ENCODE assay signal across 17 mouse cellular contexts in the genomic region with DNA sequence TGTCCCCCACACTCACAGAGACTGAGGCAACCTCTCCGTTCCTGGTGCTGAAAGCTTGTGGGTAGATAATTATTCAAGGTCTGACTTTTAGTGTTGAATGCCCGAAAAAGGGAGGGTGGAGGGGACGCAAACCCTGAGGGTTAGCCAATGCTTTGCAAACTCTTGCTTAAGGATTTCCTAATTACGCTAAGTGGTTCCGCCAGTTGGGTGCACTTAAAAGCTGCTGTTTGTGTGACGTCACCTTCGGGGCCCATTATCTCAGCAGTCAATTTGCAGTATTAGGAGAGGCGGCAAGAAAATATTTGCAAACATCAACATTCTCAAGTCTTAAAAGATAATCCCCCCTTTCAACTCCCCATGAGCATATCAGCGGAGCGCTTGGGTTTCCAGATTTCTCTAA.
DNase-seq lines count a peak whose midpoint lies in the region; ATAC-seq lines count a peak whose summit lies in the region.
"Had no signal": no experiment of that assay in that cellular context is flagged by ENCODE, and none has a peak within 500 bp of the region (broad histone marks: within the 10 kb centered on the region; RNA-seq: fewer than 3 reads in every experiment).

No protein-coding gene starts in this region.

- peak; percentile 36 for DNase-seq in embryo, embryonic 10 days (ENCODE audit: low spot score)
- DNase-seq in embryo, embryonic 10.5 days (ENCODE audit: low spot score), result no peak
- peak; percentile 74 for DNase-seq in midbrain, embryonic 11.5 days (ENCODE audit: low spot score, missing footprints)
- DNase-seq in midbrain, embryonic 10.5 days (ENCODE audit: low spot score), result no peak
- DNase-seq in lung, postnatal 10 days, result peak; percentile 50
- no peak for DNase-seq in liver
- DNase-seq in spleen, adult 12 weeks (ENCODE audit: low spot score), result no peak
- DNase-seq: adrenal gland, postnatal 10 days; cerebellum, adult 8-10 months; heart, adult 11 months; heart, postnatal 36 days; right cerebral cortex, postnatal 14 days; thymus, adult 2 months had no signal

- no peak overlapping the region for H3K4me3 ChIP-seq in midbrain, embryonic 11.5 days (ENCODE audit: low read depth, low read length)
- no peak overlapping the region for H3K4me3 ChIP-seq in midbrain, embryonic 10.5 days
- H3K4me3 ChIP-seq in kidney, embryonic 14.5 days (ENCODE audit: low read length), result no peak overlapping the region
- H3K4me3 ChIP-seq: embryonic facial prominence, embryonic 12.5 days; kidney, embryonic 15.5 days; midbrain, embryonic 13.5 days had no signal

- H3K9me3 ChIP-seq in midbrain, embryonic 11.5 days (ENCODE audit: control insufficient read depth, low read length), result no peaks in the 10 kb centered on the region
- H3K9me3 ChIP-seq in midbrain, embryonic 10.5 days (replicated peaks), result peaks cover 5% of the 10 kb centered on the region; the same call in 1 of the 2 replicates
- H3K9me3 ChIP-seq in kidney, embryonic 14.5 days (ENCODE audit: control insufficient read depth, low read length), result no peaks in the 10 kb centered on the region; the same call in 1 of the 2 replicates
- H3K9me3 ChIP-seq: embryonic facial prominence, embryonic 12.5 days; kidney, embryonic 15.5 days; midbrain, embryonic 13.5 days had no signal

- peaks cover 3% of the 10 kb centered on the region; the same call in 1 of the 2 replicates for H3K4me1 ChIP-seq in midbrain, embryonic 11.5 days (ENCODE audit: control insufficient read depth, insufficient read depth, low read length)
- H3K4me1 ChIP-seq in midbrain, embryonic 10.5 days, result peaks cover 14% of the 10 kb centered on the region
- H3K4me1 ChIP-seq in kidney, embryonic 14.5 days (ENCODE audit: control insufficient read depth, insufficient read depth, low read length), result no peaks in the 10 kb centered on the region
- H3K4me1 ChIP-seq: embryonic facial prominence, embryonic 12.5 days had no signal

- 35% methylated on average over 10 of the region's 10 CpGs for WGBS in midbrain, embryonic 11.5 days
- 42% methylated on average over 10 of the region's 10 CpGs for WGBS in midbrain, embryonic 10.5 days
- 49% methylated on average over 10 of the region's 10 CpGs for WGBS in kidney, embryonic 14.5 days

- no peaks in the 10 kb centered on the region for H3K27me3 ChIP-seq in midbrain, embryonic 11.5 days (ENCODE audit: control insufficient read depth, insufficient read depth, low read length)
- peaks cover 43% of the 10 kb centered on the region for H3K27me3 ChIP-seq in midbrain, embryonic 10.5 days (ENCODE audit: low read depth, poor library complexity, severe bottlenecking)
- H3K27me3 ChIP-seq in kidney, embryonic 14.5 days (ENCODE audit: control insufficient read depth, insufficient read depth, low read length), result peaks cover 2% of the 10 kb centered on the region; the same call in 1 of the 2 replicates

- no peak overlapping the region for H3K27ac ChIP-seq in midbrain, embryonic 11.5 days (ENCODE audit: low read depth, low read length)
- no peak overlapping the region for H3K27ac ChIP-seq in midbrain, embryonic 10.5 days (replicated peaks)
- H3K27ac ChIP-seq in kidney, embryonic 14.5 days (ENCODE audit: low read depth, low read length), result no peak overlapping the region
- H3K27ac ChIP-seq: embryonic facial prominence, embryonic 12.5 days; kidney, embryonic 15.5 days; midbrain, embryonic 13.5 days had no signal

- H3K9ac ChIP-seq in midbrain, embryonic 11.5 days (ENCODE audit: low read length), result no peak overlapping the region
- no peak overlapping the region for H3K9ac ChIP-seq in kidney, embryonic 14.5 days (ENCODE audit: low read depth, low read length)
- H3K9ac ChIP-seq: embryonic facial prominence, embryonic 12.5 days; kidney, embryonic 15.5 days; midbrain, embryonic 13.5 days had no signal

- H3K4me2 ChIP-seq in midbrain, embryonic 11.5 days, result no peak overlapping the region
- no peak overlapping the region for H3K4me2 ChIP-seq in kidney, embryonic 14.5 days (replicated peaks; ENCODE audit: low read depth, low read length)
- H3K4me2 ChIP-seq: embryonic facial prominence, embryonic 12.5 days; kidney, embryonic 15.5 days; midbrain, embryonic 13.5 days had no signal

- ATAC-seq in midbrain, embryonic 11.5 days (ENCODE audit: low FRiP score), result no peak
- no peak for ATAC-seq in kidney, embryonic 14.5 days (ENCODE audit: low FRiP score, low TSS enrichment)
- ATAC-seq: midbrain, embryonic 13.5 days had no signal

- H3K36me3 ChIP-seq in midbrain, embryonic 11.5 days (ENCODE audit: control insufficient read depth, insufficient read depth, low read length), result no peaks in the 10 kb centered on the region
- H3K36me3 ChIP-seq in midbrain, embryonic 10.5 days, result no peaks in the 10 kb centered on the region
- H3K36me3 ChIP-seq in kidney, embryonic 14.5 days (ENCODE audit: control insufficient read depth, insufficient read depth, low read length), result no peaks in the 10 kb centered on the region
- H3K36me3 ChIP-seq: embryonic facial prominence, embryonic 12.5 days; kidney, embryonic 15.5 days; midbrain, embryonic 13.5 days had no signal

Comparison
In these comparisons a context has a peak if more than half of its experiments do, and no peak if none do; other contexts are left out.
1. DNase-seq: peak in embryo, embryonic 10 days (single experiment), midbrain, embryonic 11.5 days (single experiment) and lung, postnatal 10 days (single experiment); none in embryo, embryonic 10.5 days (single experiment), midbrain, embryonic 10.5 days (single experiment), liver (single experiment) and spleen, adult 12 weeks (single experiment).